8 mouse cellular contexts compared by ENCODE assay signal in the genomic region with DNA sequence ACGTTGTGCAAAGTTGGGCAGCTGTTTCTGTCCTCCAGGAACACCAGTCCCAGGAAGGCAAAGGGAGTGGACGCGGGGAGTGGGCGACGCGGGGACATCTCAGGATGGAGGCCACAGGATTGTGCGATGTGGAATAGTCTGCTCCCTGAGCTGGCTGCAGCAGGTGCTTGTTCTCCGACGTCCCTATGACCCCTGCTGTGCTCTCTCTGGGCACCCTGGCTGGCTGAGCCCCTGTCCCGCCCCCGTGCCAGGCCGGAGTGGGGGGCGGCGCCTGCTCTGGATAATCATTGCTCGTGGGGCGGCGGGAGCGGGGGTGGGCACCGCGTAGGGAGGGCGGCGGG. TPM values are rescaled to one million over a fixed set of nuclear protein-coding genes. Genes with fewer than 3 reads are reported as not detected.
DNase-seq lines count a peak whose midpoint lies in the region; ATAC-seq and TF ChIP-seq lines count a peak whose summit lies in the region.

Gene Kl (plus strand): TSS at position 280 of the 341 bp plus-strand sequence.

- H3K9me3 ChIP-seq in limb, embryonic 14.5 days (ENCODE audit: control insufficient read depth, low read length) = no peaks in the 10 kb centered on the region

- no peak within 1 kb of the TSS for H3K27ac ChIP-seq in gastrocnemius, adult 2 months
- no peak within 1 kb of the TSS for H3K27ac ChIP-seq in testis, adult 2 months (ENCODE audit: control insufficient read depth, insufficient read depth, low read depth, low read length)
- no peak within 1 kb of the TSS for H3K27ac ChIP-seq in limb, embryonic 14.5 days (replicated peaks; ENCODE audit: low read depth, low read length)

- WGBS in limb, embryonic 14.5 days = 2% methylated on average over 7 of the region's 22 CpGs

- H3K9ac ChIP-seq in limb, embryonic 14.5 days (ENCODE audit: low read depth, low read length, severe bottlenecking) = peak within 1 kb of the TSS; percentile 49

- no peaks in the 10 kb centered on the region; the same call in none of the 2 replicates for H3K27me3 ChIP-seq in testis, adult 2 months (ENCODE audit: control insufficient read depth, insufficient read depth, low read length)
- peaks cover 35% of the 10 kb centered on the region for H3K27me3 ChIP-seq in limb, embryonic 14.5 days (ENCODE audit: control insufficient read depth, insufficient read depth, low read length)

- H3K36me3 ChIP-seq in testis, adult 2 months (ENCODE audit: control insufficient read depth, insufficient read depth, low read length) = no peaks in the 10 kb centered on the region
- H3K36me3 ChIP-seq in limb, embryonic 14.5 days (ENCODE audit: control insufficient read depth, insufficient read depth, low read length) = no peaks in the 10 kb centered on the region

- H3K4me2 ChIP-seq in limb, embryonic 14.5 days (replicated peaks; ENCODE audit: low read depth, low read length, severe bottlenecking) = peak within 1 kb of the TSS; percentile 86

- no peak for DNase-seq in gastrocnemius, adult 2 months
- DNase-seq in gastrocnemius, postnatal 4 days (ENCODE audit: low spot score in 2 of 2) = no peak
- no peak for DNase-seq in testis, postnatal 14 days (ENCODE audit: low spot score)
- DNase-seq in limb, embryonic 14.5 days (ENCODE audit: low spot score) = no peak
- no peak for DNase-seq in frontal cortex, postnatal 36 days (ENCODE audit: low spot score in 2 of 2)
- no peak for DNase-seq in cerebellum, postnatal 36 days
- no peak for DNase-seq in spleen, adult 12 weeks (ENCODE audit: low spot score)

- H3K4me1 ChIP-seq in testis, adult 2 months (ENCODE audit: control insufficient read depth, insufficient read depth, low read length) = peaks cover 5% of the 10 kb centered on the region
- H3K4me1 ChIP-seq in limb, embryonic 14.5 days (ENCODE audit: control insufficient read depth, insufficient read depth, low read length) = no peaks in the 10 kb centered on the region

- no peak for TF ChIP-seq POLR2A in testis, adult 2 months (IDR thresholded peaks at IDR 0.05; ENCODE audit: control insufficient read depth, low read depth, low read length)
- TF ChIP-seq POLR2A in limb, embryonic 14.5 days (IDR thresholded peaks at IDR 0.05; ENCODE audit: borderline replicate concordance, extremely low read depth, insufficient read depth, insufficient read length) = no peak

- H3K4me3 ChIP-seq in gastrocnemius, adult 2 months = peak within 1 kb of the TSS; percentile 71
- H3K4me3 ChIP-seq in testis, adult 2 months (ENCODE audit: control insufficient read depth, low read depth, low read length) = peak within 1 kb of the TSS; percentile 14
- H3K4me3 ChIP-seq in limb, embryonic 14.5 days (replicated peaks; ENCODE audit: low read length) = peak within 1 kb of the TSS; percentile 46

- ATAC-seq in limb, embryonic 14.5 days (ENCODE audit: low FRiP score, low read depth) = 0 out of 2 replicates have a peak, but pooled peaks have one; percentile 23

- intact Hi-C loops in gastrocnemius, adult 2 months (cut with DNase I) = no loop called here

- no peak for TF ChIP-seq CTCF in gastrocnemius, adult 2 months (IDR thresholded peaks at IDR 0.05)
- no peak for TF ChIP-seq CTCF in testis, adult 2 months (IDR thresholded peaks at IDR 0.05; ENCODE audit: control insufficient read depth, insufficient read depth, insufficient replicate concordance, low read depth, low read length)

RNA-seq across cellular contexts. Expression of gene Kl, which starts in this region (rescaled TPM):
- total RNA-seq in gastrocnemius, adult 2 months (2021) = under 1 TPM; 0.31 to 0.43 TPM
- 1 to 10 TPM; 3.0 to 3.4 TPM for total RNA-seq in gastrocnemius, postnatal 4 days (2021)
- polyA plus RNA-seq in testis, adult 2 months (2012; rRNA removed) = 0.54 and 0.62 TPM in 2 replicates
- 0.28 and 0.42 TPM in 2 replicates for polyA plus RNA-seq in limb, embryonic 14.5 days (2012; rRNA removed)
- 0.32 and 0.45 TPM in 2 replicates for polyA plus RNA-seq in limb, embryonic 14.5 days (2014; fragmentation: Nextera tagmentation; extraction: Ambion mirVana)

Comparison
In these comparisons a context has a peak if more than half of its experiments do, and no peak if none do; other contexts are left out.
1. Peak in ATAC-seq, H3K4me3 ChIP-seq, H3K9ac ChIP-seq and H3K4me2 ChIP-seq in limb, embryonic 14.5 days; RNA of the gene not detected or under 1 TPM.
2. H3K4me3 ChIP-seq: peak in every context shown above with its lines; median percentile 71 in gastrocnemius, adult 2 months; 46 in limb, embryonic 14.5 days; 14 in testis, adult 2 months.